Mouse (Mus musculus): ENCODE results near the gene Wnt3a. TPM values are rescaled to one million over a fixed set of nuclear protein-coding genes. Genes with fewer than 3 reads are reported as not detected.
A peak's percentile ranks its signal among the peaks of the same experiment; 100 is the strongest.

Wnt3a gene
- polyA plus RNA-seq, 1 experiment = 0.28 TPM

DNA sequence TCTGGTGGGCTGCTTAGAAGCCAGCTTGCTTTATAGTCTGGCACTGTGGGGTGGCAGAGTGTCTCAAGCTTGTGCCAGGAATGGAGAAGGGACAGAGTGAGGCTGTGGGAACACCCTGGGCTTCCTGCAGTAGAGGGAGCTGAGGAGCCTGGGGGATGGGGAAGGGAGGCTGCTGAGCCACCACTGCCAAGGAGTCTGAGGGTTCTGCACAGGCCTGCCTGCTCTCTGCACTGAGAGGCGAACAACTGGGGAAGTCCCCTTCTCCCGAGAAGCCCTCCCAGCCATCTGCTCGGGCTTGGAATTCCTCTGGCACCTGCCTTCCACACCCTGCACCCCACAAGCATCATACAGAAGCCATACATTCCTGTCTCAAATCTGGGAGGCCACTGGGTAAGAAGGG is 48.7 kb downstream of the Wnt3a start:
- Histone ChIP-seq H3K4me1 (replicated peaks; ENCODE audit: control insufficient read depth, insufficient read depth, low read length) (no peaks in the 10 kb centered on the region), H3K27me3 (ENCODE audit: control insufficient read depth, insufficient read depth, low read length) (no peaks in the 10 kb centered on the region), H3K36me3 (ENCODE audit: control insufficient read depth, insufficient read depth, low read length) (no peaks in the 10 kb centered on the region), H3K27ac (ENCODE audit: control insufficient read depth, insufficient read depth, low read length) (no peak overlapping the region), H3K4me3 (ENCODE audit: control insufficient read depth, insufficient read depth, low read length) (no peak overlapping the region)
- TF ChIP-seq CTCF (IDR thresholded peaks at IDR 0.05; ENCODE audit: borderline replicate concordance, control insufficient read depth, extremely low read depth, insufficient read depth, low read length, poor library complexity) (no peak), POLR2A (IDR thresholded peaks at IDR 0.05; ENCODE audit: control insufficient read depth, extremely low read depth, insufficient read depth, low read length, poor library complexity) (no peak)
- 46% methylated on average over 3 of the region's 3 CpGs for WGBS
- DNase-seq = no peak

- no peak for DNase-seq
- H3K27ac ChIP-seq (ENCODE audit: control insufficient read depth, insufficient read depth, low read length) = no peak overlapping the region
- TF ChIP-seq CTCF (IDR thresholded peaks at IDR 0.05; ENCODE audit: borderline replicate concordance, control insufficient read depth, extremely low read depth, insufficient read depth, low read length, poor library complexity) = no peak
- TF ChIP-seq POLR2A (IDR thresholded peaks at IDR 0.05; ENCODE audit: control insufficient read depth, extremely low read depth, insufficient read depth, low read length, poor library complexity) = no peak
- no peak overlapping the region for H3K4me3 ChIP-seq (ENCODE audit: control insufficient read depth, insufficient read depth, low read length)
- no peaks in the 10 kb centered on the region for H3K27me3 ChIP-seq (ENCODE audit: control insufficient read depth, insufficient read depth, low read length)
- WGBS = 93% methylated on average over 4 of the region's 4 CpGs
- H3K36me3 ChIP-seq (ENCODE audit: control insufficient read depth, insufficient read depth, low read length) = no peaks in the 10 kb centered on the region
- H3K4me1 ChIP-seq (replicated peaks; ENCODE audit: control insufficient read depth, insufficient read depth, low read length) = no peaks in the 10 kb centered on the region
These were observed 50.8 kb downstream of the Wnt3a start for GRCm38 (mm10) chr11:59239796-59240195.

DNA sequence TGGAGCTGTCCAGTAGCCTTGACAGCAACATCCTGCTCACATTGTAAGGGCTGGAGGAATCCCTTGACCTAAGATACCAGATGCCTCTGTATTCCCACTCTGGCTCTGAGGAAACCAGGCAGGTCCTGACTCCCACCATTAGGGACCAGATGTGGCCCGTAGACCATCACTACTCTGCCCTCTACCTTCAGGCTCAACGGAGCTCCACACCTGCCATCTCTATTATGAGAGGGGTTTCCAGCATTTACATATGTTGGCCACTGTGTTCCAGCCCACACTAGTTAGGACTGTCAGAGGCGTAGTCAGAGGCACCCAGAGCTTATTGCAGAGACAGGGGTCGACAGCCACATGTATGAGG is 51.1 kb downstream of the Wnt3a start:
- Histone ChIP-seq H3K27ac (ENCODE audit: control insufficient read depth, insufficient read depth, low read length) (no peak overlapping the region), H3K4me1 (replicated peaks; ENCODE audit: control insufficient read depth, insufficient read depth, low read length) (no peaks in the 10 kb centered on the region), H3K27me3 (ENCODE audit: control insufficient read depth, insufficient read depth, low read length) (no peaks in the 10 kb centered on the region), H3K4me3 (ENCODE audit: control insufficient read depth, insufficient read depth, low read length) (no peak overlapping the region), H3K36me3 (ENCODE audit: control insufficient read depth, insufficient read depth, low read length) (no peaks in the 10 kb centered on the region)
- no peak for DNase-seq
- TF ChIP-seq CTCF (IDR thresholded peaks at IDR 0.05; ENCODE audit: borderline replicate concordance, control insufficient read depth, extremely low read depth, insufficient read depth, low read length, poor library complexity) = no peak
- TF ChIP-seq POLR2A (IDR thresholded peaks at IDR 0.05; ENCODE audit: control insufficient read depth, extremely low read depth, insufficient read depth, low read length, poor library complexity) = no peak
- 82% methylated on average over 4 of the region's 4 CpGs for WGBS

DNA sequence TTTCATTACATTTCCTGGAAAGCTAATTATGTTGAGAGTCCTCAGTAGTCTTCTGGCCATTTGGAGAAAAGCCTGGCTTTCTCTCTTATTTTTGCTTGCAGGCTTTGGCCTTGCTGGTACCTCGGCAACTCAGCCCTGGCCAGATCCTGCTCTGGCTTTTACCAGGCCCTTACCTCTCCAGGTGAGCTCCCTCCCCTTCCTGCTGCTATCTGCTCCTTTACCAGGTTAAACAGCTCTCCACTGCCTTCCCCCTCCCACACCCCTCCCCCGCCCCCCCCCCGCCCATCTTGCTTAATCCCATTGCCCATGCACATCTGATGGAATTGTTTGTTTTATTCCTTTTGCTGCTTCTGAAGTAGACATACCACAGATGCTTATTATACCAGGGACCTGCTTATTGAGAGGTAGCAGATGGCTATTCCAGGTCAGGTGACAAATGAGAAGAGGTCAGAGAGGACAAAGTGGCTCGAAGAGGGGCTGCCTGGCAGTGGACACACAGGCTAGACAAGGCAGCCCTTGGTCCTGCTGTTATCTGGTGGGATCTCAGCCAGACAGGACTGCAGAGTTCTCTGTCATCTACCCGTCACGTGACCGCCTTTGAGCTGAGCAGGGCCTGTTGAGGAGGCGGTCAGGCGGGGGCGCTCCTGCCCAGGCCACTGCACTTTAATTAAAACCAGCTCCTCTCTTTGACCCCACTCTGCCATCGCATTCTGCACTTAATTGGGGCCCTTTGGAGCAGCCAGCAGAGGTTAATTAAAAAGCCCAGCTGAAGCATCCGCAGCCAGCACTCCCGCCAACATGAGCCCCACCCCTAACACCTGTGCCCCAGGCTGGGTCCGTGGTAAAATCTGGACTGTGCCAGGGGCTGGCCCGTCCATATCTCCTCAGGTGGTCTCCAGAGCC is 51.8 kb downstream of the Wnt3a start:
- Histone ChIP-seq H3K36me3 (ENCODE audit: control insufficient read depth, insufficient read depth, low read length) (no peaks in the 10 kb centered on the region), H3K4me3 (ENCODE audit: control insufficient read depth, insufficient read depth, low read length) (no peak overlapping the region), H3K27ac (ENCODE audit: control insufficient read depth, insufficient read depth, low read length) (no peak overlapping the region), H3K4me1 (replicated peaks; ENCODE audit: control insufficient read depth, insufficient read depth, low read length) (no peaks in the 10 kb centered on the region), H3K27me3 (ENCODE audit: control insufficient read depth, insufficient read depth, low read length) (no peaks in the 10 kb centered on the region)
- DNase-seq = peak; percentile 40
- 12% methylated on average over 15 of the region's 15 CpGs for WGBS
- no peak for TF ChIP-seq CTCF (IDR thresholded peaks at IDR 0.05; ENCODE audit: borderline replicate concordance, control insufficient read depth, extremely low read depth, insufficient read depth, low read length, poor library complexity)
- TF ChIP-seq POLR2A (IDR thresholded peaks at IDR 0.05; ENCODE audit: control insufficient read depth, extremely low read depth, insufficient read depth, low read length, poor library complexity) = no peak

DNA sequence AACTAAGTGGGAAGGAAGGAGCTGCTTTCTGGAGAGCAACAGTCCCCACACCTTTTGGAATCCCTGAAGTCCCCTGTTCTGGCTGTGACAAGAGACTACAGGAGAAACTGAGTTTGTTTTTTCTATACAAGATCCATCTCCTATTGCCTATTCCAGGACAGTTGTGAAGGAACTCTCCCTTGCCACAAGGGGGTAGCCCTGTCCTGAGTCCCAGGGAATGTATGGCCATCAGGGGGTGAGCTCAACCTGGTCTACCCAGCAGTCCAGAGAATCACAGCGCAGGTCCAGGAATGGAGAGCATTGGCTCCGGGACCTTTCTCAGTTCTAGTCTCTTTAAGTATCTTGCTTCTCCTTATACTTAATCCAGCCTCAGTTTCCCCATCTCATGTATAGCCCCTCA is 57.8 kb downstream of the Wnt3a start:
- Histone ChIP-seq H3K4me3 (ENCODE audit: control insufficient read depth, insufficient read depth, low read length) (no peak overlapping the region), H3K36me3 (ENCODE audit: control insufficient read depth, insufficient read depth, low read length) (no peaks in the 10 kb centered on the region), H3K27me3 (ENCODE audit: control insufficient read depth, insufficient read depth, low read length) (no peaks in the 10 kb centered on the region), H3K27ac (ENCODE audit: control insufficient read depth, insufficient read depth, low read length) (no peak overlapping the region), H3K4me1 (replicated peaks; ENCODE audit: control insufficient read depth, insufficient read depth, low read length) (peaks cover 10% of the 10 kb centered on the region)
- 80% methylated on average over 2 of the region's 2 CpGs for WGBS
- TF ChIP-seq CTCF (IDR thresholded peaks at IDR 0.05; ENCODE audit: borderline replicate concordance, control insufficient read depth, extremely low read depth, insufficient read depth, low read length, poor library complexity) (no peak), POLR2A (IDR thresholded peaks at IDR 0.05; ENCODE audit: control insufficient read depth, extremely low read depth, insufficient read depth, low read length, poor library complexity) (no peak)
- no peak for DNase-seq

GRCm38 (mm10) chr11:59230144-59230760 is 60.3 kb downstream of the Wnt3a start:
- H3K27ac ChIP-seq (ENCODE audit: control insufficient read depth, insufficient read depth, low read length) = no peak overlapping the region
- DNase-seq = peak; percentile 66
- WGBS = 18% methylated on average over 7 of the region's 7 CpGs

More at GRCm38 (mm10) chr11:59230144-59230760, 60.3 kb downstream of the Wnt3a start:
- no peak overlapping the region for H3K4me3 ChIP-seq (ENCODE audit: control insufficient read depth, insufficient read depth, low read length)
- H3K36me3 ChIP-seq (ENCODE audit: control insufficient read depth, insufficient read depth, low read length) = no peaks in the 10 kb centered on the region
- H3K4me1 ChIP-seq (replicated peaks; ENCODE audit: control insufficient read depth, insufficient read depth, low read length) = peaks cover 17% of the 10 kb centered on the region
- TF ChIP-seq CTCF (IDR thresholded peaks at IDR 0.05; ENCODE audit: borderline replicate concordance, control insufficient read depth, extremely low read depth, insufficient read depth, low read length, poor library complexity) (peak; percentile 71; the same call in 1 of the 2 replicates), POLR2A (IDR thresholded peaks at IDR 0.05; ENCODE audit: control insufficient read depth, extremely low read depth, insufficient read depth, low read length, poor library complexity) (no peak)
- no peaks in the 10 kb centered on the region for H3K27me3 ChIP-seq (ENCODE audit: control insufficient read depth, insufficient read depth, low read length)

Data from thymus, adult 2 months (tissue).